Mouse (Mus musculus) adrenal gland, postnatal 4 days (tissue): ENCODE data around the gene Tmem200a. TPM values are rescaled to one million over a fixed set of nuclear protein-coding genes. Genes with fewer than 3 reads are reported as not detected.
"Not testable (repeated sequence)": the region's sequence is repeated elsewhere in the genome, so short reads cannot be mapped to it uniquely, and the experiment has no call there.

ENCODE experiments used
- DNase-seq, 2 experiments: peaks; one replicate each; pipeline ENCODE4 v3.0.0; 2021 to 2022; ENCODE audit warnings: low spot score in 2 of 2, mixed read lengths in 2 of 2
- total RNA-seq, 2 experiments: library from RNA; stranded (reverse); gene quantifications; 2 replicates each; pipeline ENCODE4 v1.2.3; 2021

The Tmem200a gene
- total RNA-seq, 2 experiments from 2014 or later = 24.1 to 27.8 TPM

GRCm38 (mm10) chr10:25894126-25894525 is 184.7 kb downstream of the Tmem200a start:
- DNase-seq = not testable (repeated sequence)

DNA sequence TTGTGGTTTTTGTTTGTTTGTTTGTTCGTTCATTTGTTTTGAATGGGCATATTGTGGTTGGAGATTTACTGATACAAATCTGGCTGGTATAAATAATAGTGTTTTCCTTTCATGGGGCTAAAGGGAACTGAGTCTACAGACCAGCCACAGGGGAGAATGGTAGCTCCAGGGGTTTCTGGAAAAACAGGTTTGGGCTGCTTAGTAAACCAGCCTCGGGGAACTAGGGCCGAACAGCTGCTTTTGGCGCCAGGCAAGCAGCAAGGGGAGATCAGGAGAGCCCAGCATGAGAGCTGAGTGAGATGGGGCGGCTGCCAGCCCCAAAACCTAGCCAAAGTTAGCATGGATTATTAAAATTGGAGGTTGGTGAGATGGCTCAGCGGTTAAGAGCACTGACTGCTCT is 191.6 kb downstream of the Tmem200a start:
- DNase-seq = no peak

DNA sequence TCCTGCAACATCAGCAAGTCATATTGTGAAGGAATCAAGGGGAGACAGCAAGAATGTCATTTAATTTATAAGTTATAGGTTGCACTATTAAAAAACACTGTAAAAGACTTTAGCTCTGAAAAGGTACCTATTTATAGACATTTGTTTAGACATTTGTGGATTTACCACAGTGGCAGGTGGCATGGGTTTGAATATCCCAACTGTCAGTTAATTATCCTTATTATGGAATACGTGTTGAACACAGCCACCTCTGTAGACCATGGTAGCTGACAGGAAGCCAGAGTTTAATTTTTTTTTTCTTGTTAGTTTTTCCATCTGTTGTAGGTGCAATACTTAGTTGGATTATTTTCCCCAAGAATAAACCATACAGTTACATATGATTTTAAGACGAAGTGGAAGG is 194.3 kb downstream of the Tmem200a start:
- no peak for DNase-seq

DNA sequence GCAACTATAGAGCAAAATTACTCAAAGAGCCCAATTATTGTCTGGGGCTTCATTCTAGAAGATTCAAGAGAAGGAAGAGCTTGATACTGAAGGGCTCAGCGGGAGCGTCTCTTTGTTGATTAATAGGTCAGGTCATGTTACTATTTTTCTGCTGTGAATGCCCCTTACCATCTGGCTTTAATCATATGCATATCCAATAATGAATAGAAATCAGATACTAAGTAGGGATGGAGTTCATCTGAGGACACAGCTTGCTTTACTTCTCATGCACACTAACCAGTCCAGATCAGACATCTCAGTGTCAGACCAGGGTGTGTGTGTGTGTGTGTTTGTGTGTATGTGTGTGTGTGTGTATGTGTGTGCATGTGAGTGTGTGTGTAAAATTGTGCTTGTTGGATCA is 201.1 kb downstream of the Tmem200a start:
- no peak for DNase-seq

DNA sequence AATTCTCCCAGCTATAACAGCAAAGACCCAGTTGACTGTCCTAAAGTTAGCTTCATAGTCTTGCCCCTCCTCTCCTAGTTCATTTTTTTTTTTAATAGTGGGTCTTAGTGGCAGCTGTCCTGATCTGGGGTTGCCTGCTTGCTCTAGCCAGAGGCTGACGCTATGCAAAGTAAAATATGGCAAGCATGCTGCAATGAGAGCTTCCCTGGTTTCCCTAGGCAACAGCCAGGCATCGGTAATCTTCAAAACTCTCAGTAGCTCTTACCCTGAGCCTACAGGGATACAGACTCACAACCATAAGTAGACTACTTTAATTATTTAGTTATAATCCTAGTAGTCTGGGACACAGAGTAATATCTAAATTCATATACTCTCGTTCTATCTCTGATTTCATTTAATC is 202.0 kb downstream of the Tmem200a start:
- no peak for DNase-seq

- DNase-seq = no peak
Measured at GRCm38 (mm10) chr10:25868739-25869138, 210.1 kb downstream of the Tmem200a start.

Other genes starting within 250 kb of the Tmem200a start
- under 1 TPM in 1 of 2 experiments, not detected in 1; 0.76 TPM for gene Gm9767, start 797 bp downstream of the Tmem200a start, total RNA-seq
- not detected for gene Samd3, start 150.7 kb upstream of the Tmem200a start, total RNA-seq